Mouse (Mus musculus) liver, embryonic 14.5 days (tissue): ENCODE data around the gene Wnt11.

ENCODE experiments used
- CTCF ChIP-seq: IDR thresholded peaks from 2 replicates; pipeline ENCODE4 v1.5.1; 2016; ENCODE audit warnings: antibody characterized with exemption, low read depth, control low read depth
- EP300 ChIP-seq: IDR thresholded peaks from 2 replicates; pipeline ENCODE4 v1.6.1; 2016; ENCODE audit warnings: antibody characterized with exemption, low read depth

DNA sequence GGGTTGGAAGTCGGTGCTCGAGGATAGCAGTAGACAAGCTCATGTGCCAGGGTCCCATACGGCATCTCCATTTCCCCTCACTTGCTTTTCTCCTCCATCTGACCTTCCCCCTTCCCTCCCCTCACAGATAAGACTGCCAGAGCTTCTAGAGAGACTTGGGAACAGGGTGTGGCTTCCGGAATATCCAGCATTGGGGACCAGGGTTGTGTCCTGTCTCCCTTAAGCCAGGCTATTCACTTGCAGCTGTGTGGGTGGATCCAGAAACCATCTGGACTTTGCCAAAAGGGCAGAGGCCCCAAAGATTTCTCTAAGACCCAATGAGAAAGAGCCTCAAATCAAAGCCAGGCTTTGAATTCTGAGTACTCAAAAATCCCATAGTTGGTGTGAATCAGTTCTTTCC is 45.8 kb upstream of the Wnt11 start:
- TF ChIP-seq CTCF (no peak), EP300 (no peak)
